Mouse (Mus musculus) MEL (cell line): ENCODE measurements around the gene Cenpi. TPM values are rescaled to one million over a fixed set of nuclear protein-coding genes. Genes with fewer than 3 reads are reported as not detected.

Experiments used
- DNase-seq: peaks from one replicate; pipeline ENCODE4 v3.0.0; 2011; ENCODE audit warnings: low read depth, low spot score
- H3K27ac ChIP-seq: 2 replicates; pipeline ENCODE4 v1.5.1; 2012; ENCODE audit warnings: low read depth, mild to moderate bottlenecking, control low read depth, low read length, moderate library complexity; ENCODE audit not compliant: control insufficient read depth
- H3K27me3 ChIP-seq, 2 experiments: fragments of 150-350 bp in 1 of 2; sonication (generic) in 1 of 2; 2 replicates each; pipeline ENCODE4 v1.6.1; 2012; ENCODE audit warnings: low read length in 2 of 2, mild to moderate bottlenecking in 2 of 2, improper control_type of control experiment in 1 of 2, moderate library complexity in 1 of 2; ENCODE audit not compliant: insufficient read depth in 2 of 2, control insufficient read depth in 1 of 2
- H3K36me3 ChIP-seq, 2 experiments: 2 replicates each; pipeline ENCODE4 v1.6.1; 2012 to 2014; ENCODE audit warnings: low read length in 2 of 2, improper control_type of control experiment in 1 of 2, inconsistent platforms in 1 of 2, mild to moderate bottlenecking in 1 of 2; ENCODE audit not compliant: insufficient read depth in 2 of 2, control insufficient read depth in 1 of 2
- H3K4me1 ChIP-seq, 2 experiments: fragments of 150-350 bp in 1 of 2; sonication (generic) in 1 of 2; 2 replicates each; pipeline ENCODE4 v1.6.1; 2012; ENCODE audit warnings: low read length in 2 of 2, improper control_type of control experiment in 1 of 2, mild to moderate bottlenecking in 1 of 2; ENCODE audit not compliant: insufficient read depth in 2 of 2, control insufficient read depth in 1 of 2
- H3K4me3 ChIP-seq, 2 experiments: fragments of 150-350 bp in 1 of 2; sonication (generic) in 1 of 2; 2 replicates each; pipeline ENCODE4 v1.5.1; 2012; ENCODE audit warnings: low read depth in 2 of 2, low read length in 2 of 2, mild to moderate bottlenecking in 2 of 2, moderate library complexity in 2 of 2, control low read depth in 1 of 2, improper control_type of control experiment in 1 of 2; ENCODE audit not compliant: control insufficient read depth in 1 of 2, insufficient read depth in 1 of 2
- H3K79me2 ChIP-seq: 2 replicates; pipeline ENCODE4 v1.6.1; 2012; ENCODE audit warnings: mild to moderate bottlenecking, low read length, moderate library complexity; ENCODE audit not compliant: control insufficient read depth, poor library complexity, insufficient read depth
- H3K9ac ChIP-seq: 2 replicates; pipeline ENCODE4 v1.6.1; 2012; ENCODE audit warnings: low read depth, mild to moderate bottlenecking, control low read depth, low read length, moderate library complexity; ENCODE audit not compliant: control insufficient read depth, poor library complexity, severe bottlenecking
- H3K9me3 ChIP-seq: fragments of 150-350 bp; sonication (generic); replicated peaks from 2 replicates; pipeline ENCODE4 v1.6.1; 2012; ENCODE audit warnings: mild to moderate bottlenecking, low read length, improper control_type of control experiment, moderate library complexity; ENCODE audit not compliant: insufficient read depth
- CHD2 ChIP-seq: IDR thresholded peaks from 2 replicates; pipeline ENCODE4 v1.6.1; 2011; ENCODE audit warnings: low read length, improper control_type of control experiment
- CTCF ChIP-seq, 3 experiments: IDR thresholded peaks in 2 of 3; conservative IDR thresholded peaks in 1 of 3; 2 replicates each; pipeline ENCODE4 v1.5.1; 2011 to 2012; ENCODE audit warnings: low read length in 3 of 3, low read depth in 2 of 3, mild to moderate bottlenecking in 2 of 3, improper control_type of control experiment in 1 of 3, inconsistent platforms in 1 of 3, mixed read lengths in 1 of 3, moderate library complexity in 1 of 3; ENCODE audit not compliant: control insufficient read depth in 1 of 3, insufficient read depth in 1 of 3, poor library complexity in 1 of 3, severe bottlenecking in 1 of 3
- E2F4 ChIP-seq: IDR thresholded peaks from 2 replicates; pipeline ENCODE4 v1.6.1; 2011; ENCODE audit warnings: low read depth, low read length, improper control_type of control experiment, borderline replicate concordance
- GATA1 ChIP-seq: IDR thresholded peaks from 2 replicates; pipeline ENCODE4 v1.6.1; 2011; ENCODE audit warnings: low read depth, low read length, improper control_type of control experiment
- HCFC1 ChIP-seq: IDR thresholded peaks from 2 replicates; pipeline ENCODE4 v1.6.1; 2012; ENCODE audit warnings: low read depth, mild to moderate bottlenecking, inconsistent platforms, low read length, improper control_type of control experiment, moderate library complexity
- MAZ ChIP-seq: IDR thresholded peaks from 2 replicates; pipeline ENCODE4 v1.6.1; 2012; ENCODE audit warnings: low read depth, mild to moderate bottlenecking, inconsistent platforms, low read length, improper control_type of control experiment
- MYB ChIP-seq: IDR thresholded peaks from 2 replicates; pipeline ENCODE4 v1.6.1; 2011; ENCODE audit warnings: mild to moderate bottlenecking, low read depth, low read length, improper control_type of control experiment
- MYC ChIP-seq: IDR thresholded peaks from 2 replicates; pipeline ENCODE4 v1.6.1; 2011; ENCODE audit warnings: low read depth, mild to moderate bottlenecking, low read length, improper control_type of control experiment, moderate library complexity
- POLR2A ChIP-seq, 2 experiments: IDR thresholded peaks; 2 replicates each; pipeline ENCODE4 v1.6.1; 2011 to 2012; ENCODE audit warnings: low read length in 2 of 2, mild to moderate bottlenecking in 2 of 2, control low read depth in 1 of 2, improper control_type of control experiment in 1 of 2, low read depth in 1 of 2, moderate library complexity in 1 of 2; ENCODE audit not compliant: control insufficient read depth in 1 of 2, insufficient read depth in 1 of 2, poor library complexity in 1 of 2
- POLR2AphosphoS5 ChIP-seq: IDR thresholded peaks from 2 replicates; pipeline ENCODE4 v1.6.1; 2012; ENCODE audit warnings: low read depth, borderline replicate concordance, mild to moderate bottlenecking, inconsistent platforms, low read length, moderate library complexity, mixed read lengths
- RAD21 ChIP-seq: IDR thresholded peaks from 2 replicates; pipeline ENCODE4 v1.6.1; 2011; ENCODE audit warnings: mild to moderate bottlenecking, low read depth, low read length, improper control_type of control experiment
- SMC3 ChIP-seq: IDR thresholded peaks from 2 replicates; pipeline ENCODE4 v1.6.1; 2011; ENCODE audit warnings: low read depth, low read length, improper control_type of control experiment
- TAL1 ChIP-seq: IDR thresholded peaks from 2 replicates; pipeline ENCODE4 v1.6.1; 2012; ENCODE audit warnings: mild to moderate bottlenecking, inconsistent platforms, low read length, moderate library complexity, mixed read lengths
- TCF12 ChIP-seq: IDR thresholded peaks from 2 replicates; pipeline ENCODE4 v1.6.1; 2014; ENCODE audit warnings: low read depth, mild to moderate bottlenecking, inconsistent platforms, low read length, improper control_type of control experiment, moderate library complexity
- UBTF ChIP-seq: IDR thresholded peaks from 2 replicates; pipeline ENCODE4 v1.6.1; 2012; ENCODE audit warnings: low read depth, mild to moderate bottlenecking, inconsistent platforms, low read length, improper control_type of control experiment, moderate library complexity, borderline replicate concordance; ENCODE audit not compliant: insufficient read depth
- ZC3H11A ChIP-seq: IDR thresholded peaks from 2 replicates; pipeline ENCODE4 v1.6.1; 2012; ENCODE audit warnings: low read depth, mild to moderate bottlenecking, inconsistent platforms, low read length, improper control_type of control experiment
- ZKSCAN1 ChIP-seq: IDR thresholded peaks from 2 replicates; pipeline ENCODE4 v1.6.1; 2012; ENCODE audit warnings: low read depth, mild to moderate bottlenecking, inconsistent platforms, low read length, improper control_type of control experiment, moderate library complexity
- ZMIZ1 ChIP-seq: IDR thresholded peaks from 2 replicates; pipeline ENCODE4 v1.6.1; 2012; ENCODE audit warnings: low read depth, mild to moderate bottlenecking, inconsistent platforms, low read length, improper control_type of control experiment, moderate library complexity
- polyA plus RNA-seq, 2 experiments: library from polyadenylated mRNA; stranded (reverse) in 1 of 2; unstranded in 1 of 2; fragments of >175 nt in 1 of 2; fragments of >200 nt in 1 of 2; gene quantifications; 2 replicates each; pipeline versions ENCODE4 v1.2.1 to v1.2.4; 2012; ENCODE audit warnings: low replicate concordance in 2 of 2, low read depth in 1 of 2; ENCODE audit not compliant: insufficient read length in 2 of 2, insufficient read depth in 1 of 2, missing spikeins in 1 of 2
- total RNA-seq: library from RNA; depleted of rRNA; stranded (reverse); fragments of 300-350 nt; gene quantifications from 2 replicates; pipeline ENCODE4 v1.2.3, GENCODE M21; 2012

The Cenpi gene
- total and polyA plus RNA-seq, 3 experiments: 50.8 to 56.3 TPM; not detected in 1

DNA sequence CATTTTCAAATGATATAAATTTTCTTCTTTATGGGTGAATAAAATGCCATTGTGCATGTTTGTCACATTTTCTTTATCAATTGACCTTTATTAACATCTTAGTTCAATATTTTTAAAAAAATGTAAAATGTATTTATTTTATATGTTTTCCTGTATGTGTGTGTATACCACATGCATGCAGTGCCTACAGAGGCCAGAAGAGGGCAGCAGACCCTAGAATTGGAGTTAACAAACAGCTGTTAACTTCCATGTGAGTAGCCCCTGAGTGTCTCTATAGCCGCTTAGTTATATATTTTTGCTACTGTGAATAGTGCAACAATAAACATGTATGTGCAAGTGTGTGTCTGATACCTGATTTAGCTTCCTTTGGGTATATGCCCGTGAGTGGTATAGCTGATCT lies 25.4 kb downstream of the Cenpi start:
- H3K79me2 ChIP-seq: peaks cover 4% of the 10 kb centered on the region
- TF ChIP-seq GATA1: 0 out of 2 replicates have a peak, but pooled peaks have one; percentile 12
- TF ChIP-seq SMC3: peak; percentile 47
- TF ChIP-seq CTCF (IDR thresholded peaks at IDR 0.05 in 2 of 3, conservative IDR thresholded peaks at IDR 0.05 in 1 of 3; ENCODE audit: control insufficient read depth in 1 of 3, insufficient read depth in 1 of 3, low read depth in 2 of 3, low read length in 3 of 3, poor library complexity in 1 of 3, severe bottlenecking in 1 of 3): peak; percentile 64 to 68 (median 68)
- TF ChIP-seq ZMIZ1: no peak
- 0 out of 2 replicates have a peak, but pooled peaks have one; percentile 33 for TF ChIP-seq MYC
- TF ChIP-seq ZC3H11A: 0 out of 2 replicates have a peak, but pooled peaks have one; percentile 21
- TF ChIP-seq POLR2AphosphoS5: no peak
- peak; percentile 37; the same call in 1 of the 2 replicates for TF ChIP-seq RAD21
- TF ChIP-seq, all 39 proteins: peak for 6
- no peaks in the 10 kb centered on the region for H3K4me1 ChIP-seq
- no peaks in the 10 kb centered on the region for H3K9me3 ChIP-seq
- H3K27me3 ChIP-seq: no peaks in the 10 kb centered on the region
- H3K4me3 ChIP-seq: no peak overlapping the region
- H3K36me3 ChIP-seq: peaks cover 0 to 66% of the 10 kb centered on the region in 2 experiments; a peak in 2 of 4 replicates
- no peak overlapping the region for H3K27ac ChIP-seq
- H3K9ac ChIP-seq: no peak overlapping the region
- peak; percentile 80 for DNase-seq

DNA sequence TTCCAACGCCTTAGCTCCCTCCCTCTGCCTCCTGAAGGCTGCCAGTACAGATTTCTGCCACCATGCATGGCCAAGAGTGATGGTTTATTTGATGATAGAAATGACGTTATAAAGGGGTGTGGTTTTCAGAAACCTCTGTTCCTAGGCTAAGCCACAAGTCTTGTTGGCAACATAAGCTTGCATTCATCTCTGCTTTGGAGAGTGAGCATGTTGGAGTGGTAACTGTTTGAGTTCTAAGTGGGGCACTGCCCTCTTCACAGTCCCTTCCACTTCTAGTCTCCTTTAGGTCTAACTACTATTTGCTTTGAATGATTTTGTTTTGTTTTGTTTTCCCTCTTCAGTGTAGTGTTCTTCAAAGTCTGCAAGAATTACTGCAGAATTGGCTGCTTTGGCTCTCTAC lies 34.9 kb downstream of the Cenpi start:
- no peak for DNase-seq
- H3K9me3 ChIP-seq: no peaks in the 10 kb centered on the region
- TF ChIP-seq CHD2 (no peak), RAD21 (no peak), HCFC1 (no peak), ZKSCAN1 (no peak), TAL1 (no peak), E2F4 (no peak), TCF12 (no peak), ZC3H11A (no peak), MAZ (no peak)
- TF ChIP-seq, all 39 proteins: peak for 0
- H3K79me2 ChIP-seq: no peaks in the 10 kb centered on the region
- H3K9ac ChIP-seq: no peak overlapping the region
- no peaks in the 10 kb centered on the region for H3K27me3 ChIP-seq
- no peak overlapping the region for H3K4me3 ChIP-seq
- peaks cover 0 to 67% of the 10 kb centered on the region in 2 experiments; a peak in 2 of 4 replicates for H3K36me3 ChIP-seq
- H3K4me1 ChIP-seq: no peaks in the 10 kb centered on the region
- H3K27ac ChIP-seq: no peak overlapping the region

- H3K4me1 ChIP-seq: no peaks in the 10 kb centered on the region
- TF ChIP-seq POLR2A (IDR thresholded peaks at IDR 0.05; ENCODE audit: control insufficient read depth in 1 of 2, insufficient read depth in 1 of 2, low read depth in 1 of 2, low read length in 2 of 2, poor library complexity in 1 of 2): no peak
- no peak for TF ChIP-seq UBTF
- TF ChIP-seq CTCF (IDR thresholded peaks at IDR 0.05 in 2 of 3, conservative IDR thresholded peaks at IDR 0.05 in 1 of 3; ENCODE audit: control insufficient read depth in 1 of 3, insufficient read depth in 1 of 3, low read depth in 2 of 3, low read length in 3 of 3, poor library complexity in 1 of 3, severe bottlenecking in 1 of 3): no peak
- TF ChIP-seq MYB: no peak
- no peak overlapping the region for H3K9ac ChIP-seq
- no peaks in the 10 kb centered on the region for H3K9me3 ChIP-seq
- no peaks in the 10 kb centered on the region for H3K27me3 ChIP-seq
- H3K79me2 ChIP-seq: no peaks in the 10 kb centered on the region
- no peak for DNase-seq
- H3K4me3 ChIP-seq: no peak overlapping the region
- peaks cover 0 to 55% of the 10 kb centered on the region in 2 experiments; a peak in 2 of 4 replicates for H3K36me3 ChIP-seq
- no peak overlapping the region for H3K27ac ChIP-seq
Observed at GRCm38 (mm10) chrX:134350205-134350604, 42.3 kb downstream of the Cenpi start.
